ENCODE assay signal across 16 mouse cellular contexts in the genomic region with DNA sequence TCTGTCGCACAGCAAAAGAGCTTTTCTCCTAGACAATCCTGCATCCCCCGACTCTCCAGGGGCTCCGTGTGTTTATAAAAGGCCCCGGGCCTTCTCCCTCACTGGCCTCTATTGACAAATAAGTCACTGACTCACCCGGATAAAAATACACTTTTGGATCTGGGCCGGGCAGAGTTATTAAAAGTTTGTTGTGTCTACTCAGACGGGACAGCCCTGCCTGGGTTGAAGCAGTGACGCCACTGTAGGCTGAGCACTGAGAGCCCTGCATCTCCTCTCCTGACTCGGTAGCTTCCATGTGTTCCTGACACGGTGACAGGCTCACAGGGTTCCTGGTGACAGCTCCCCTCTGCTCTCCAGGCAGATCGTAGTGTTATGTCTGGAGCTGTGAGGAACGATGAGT. TPM values are rescaled to one million over a fixed set of nuclear protein-coding genes. Genes with fewer than 3 reads are reported as not detected.
DNase-seq lines count a peak whose midpoint lies in the region; ATAC-seq and TF ChIP-seq lines count a peak whose summit lies in the region.
"Had no signal": no experiment of that assay in that cellular context is flagged by ENCODE, and none has a peak within 500 bp of the region (broad histone marks: within the 10 kb centered on the region; RNA-seq: fewer than 3 reads in every experiment).

No protein-coding gene starts in this region.

- peaks cover 5% of the 10 kb centered on the region; the same call in 1 of the 2 replicates for H3K27me3 ChIP-seq in heart, embryonic 13.5 days (replicated peaks)
- H3K27me3 ChIP-seq in lung, postnatal 0 days (replicated peaks; ENCODE audit: insufficient read depth, low read length) = no peaks in the 10 kb centered on the region
- H3K27me3 ChIP-seq in limb, embryonic 10.5 days (ENCODE audit: low read depth, poor library complexity, severe bottlenecking) = peaks cover 68% of the 10 kb centered on the region
- H3K27me3 ChIP-seq: embryonic facial prominence, embryonic 12.5 days had no signal

- no peak for ATAC-seq in heart, embryonic 13.5 days (ENCODE audit: extremely low read depth, insufficient number of reproducible peaks, low FRiP score, low TSS enrichment)
- peak; percentile 90 for ATAC-seq in lung, postnatal 0 days
- ATAC-seq: forebrain, embryonic 14.5 days had no signal

- H3K36me3 ChIP-seq in heart, embryonic 13.5 days = no peaks in the 10 kb centered on the region
- no peaks in the 10 kb centered on the region for H3K36me3 ChIP-seq in lung, postnatal 0 days (ENCODE audit: insufficient read depth, low read length)
- H3K36me3 ChIP-seq in limb, embryonic 10.5 days = no peaks in the 10 kb centered on the region
- H3K36me3 ChIP-seq: embryonic facial prominence, embryonic 12.5 days had no signal

- no peak; the same call in 1 of the 2 replicates for TF ChIP-seq EP300 in lung, postnatal 0 days (IDR thresholded peaks at IDR 0.05)

- H3K4me1 ChIP-seq in heart, embryonic 13.5 days = peaks cover 20% of the 10 kb centered on the region
- no peaks in the 10 kb centered on the region for H3K4me1 ChIP-seq in lung, postnatal 0 days (ENCODE audit: insufficient read depth, low read depth, low read length)
- H3K4me1 ChIP-seq in limb, embryonic 10.5 days = peaks cover 26% of the 10 kb centered on the region
- H3K4me1 ChIP-seq: embryonic facial prominence, embryonic 12.5 days had no signal

- peak overlapping the region; percentile 46; the same call in 1 of the 2 replicates for H3K27ac ChIP-seq in gastrocnemius, adult 2 months
- H3K27ac ChIP-seq in heart, embryonic 13.5 days (replicated peaks) = no peak overlapping the region
- no peak overlapping the region for H3K27ac ChIP-seq in lung, postnatal 0 days (ENCODE audit: low read length)
- H3K27ac ChIP-seq in limb, embryonic 10.5 days = no peak overlapping the region
- H3K27ac ChIP-seq: embryonic facial prominence, embryonic 12.5 days; hindbrain, embryonic 14.5 days; liver, embryonic 14.5 days had no signal

- no peak overlapping the region for H3K9ac ChIP-seq in heart, embryonic 13.5 days
- H3K9ac ChIP-seq in lung, postnatal 0 days (replicated peaks; ENCODE audit: low read depth) = no peak overlapping the region
- H3K9ac ChIP-seq: embryonic facial prominence, embryonic 12.5 days; hindbrain, embryonic 14.5 days; liver, embryonic 14.5 days had no signal

- TF ChIP-seq CTCF in gastrocnemius, adult 2 months (IDR thresholded peaks at IDR 0.05) = no peak
- TF ChIP-seq CTCF in lung, postnatal 0 days (IDR thresholded peaks at IDR 0.05) = no peak

- peak; percentile 62 for DNase-seq in gastrocnemius, adult 2 months
- no peak for DNase-seq in gastrocnemius, postnatal 4 days (ENCODE audit: low spot score in 2 of 2)
- DNase-seq in NIH3T3 (ENCODE audit: low read depth) = peak; percentile 92
- DNase-seq in lung, postnatal 0 days (ENCODE audit: low spot score) = peak; percentile 78
- no peak for DNase-seq in frontal cortex, postnatal 36 days (ENCODE audit: low spot score in 2 of 2)
- DNase-seq in layer of hippocampus, adult 9-10 months (ENCODE audit: low spot score) = no peak
- DNase-seq in limb, embryonic 10.5 days (ENCODE audit: low spot score) = no peak
- DNase-seq: cerebellum, adult 8-10 months; midbrain, embryonic 14.5 days; right cerebral cortex, postnatal 25 days had no signal

- intact Hi-C loops in gastrocnemius, adult 2 months (cut with DNase I) = no loop called here

- H3K4me2 ChIP-seq in heart, embryonic 13.5 days = peak overlapping the region; percentile 26
- H3K4me2 ChIP-seq in lung, postnatal 0 days (replicated peaks; ENCODE audit: low read depth, low read length) = no peak overlapping the region
- H3K4me2 ChIP-seq: embryonic facial prominence, embryonic 12.5 days; hindbrain, embryonic 14.5 days had no signal

- 20% methylated on average over 12 of the region's 12 CpGs for WGBS in heart, embryonic 13.5 days
- WGBS in lung, postnatal 0 days = 30% methylated on average over 12 of the region's 12 CpGs
- WGBS in limb, embryonic 10.5 days = 70% methylated on average over 12 of the region's 12 CpGs

- H3K9me3 ChIP-seq in heart, embryonic 13.5 days = no peaks in the 10 kb centered on the region
- no peaks in the 10 kb centered on the region for H3K9me3 ChIP-seq in lung, postnatal 0 days (ENCODE audit: low read length)
- H3K9me3 ChIP-seq in limb, embryonic 10.5 days (replicated peaks) = no peaks in the 10 kb centered on the region
- H3K9me3 ChIP-seq: embryonic facial prominence, embryonic 12.5 days had no signal

- H3K4me3 ChIP-seq in gastrocnemius, adult 2 months = peak overlapping the region; percentile 17; the same call in 1 of the 2 replicates
- H3K4me3 ChIP-seq in heart, embryonic 13.5 days = no peak overlapping the region
- no peak overlapping the region for H3K4me3 ChIP-seq in lung, postnatal 0 days (ENCODE audit: low read depth, low read length)
- H3K4me3 ChIP-seq in limb, embryonic 10.5 days = no peak overlapping the region
- H3K4me3 ChIP-seq: embryonic facial prominence, embryonic 12.5 days had no signal

RNA-seq across cellular contexts. Expression of a gene that starts 24.7 kb away (rescaled TPM):
- not detected for total RNA-seq in gastrocnemius, adult 2 months (2021)
- under 1 TPM; 0.13 to 0.39 TPM for total RNA-seq in gastrocnemius, postnatal 4 days (2021)
- polyA plus RNA-seq in heart, embryonic 13.5 days (2015; fragmentation: Nextera tagmentation; extraction: Ambion mirVana) = 0.52 and 0.64 TPM in 2 replicates
- 0.88 and 1.3 TPM in 2 replicates for polyA plus RNA-seq in lung, postnatal 0 days (2015; fragmentation: Nextera tagmentation; extraction: Ambion mirVana)
- polyA plus RNA-seq in limb, embryonic 10.5 days (2016; fragmentation: Nextera tagmentation; extraction: Ambion mirVana) = 0.13 and 0.15 TPM in 2 replicates
- polyA plus RNA-seq: midbrain, embryonic 14.5 days; neural tube, embryonic 14.5 days had no signal

RNA-seq across cellular contexts. Expression of a gene that starts 36.4 kb away (rescaled TPM):
- total RNA-seq in gastrocnemius, adult 2 months (2021) = under 1 TPM; 0.20 TPM
- 1 to 10 TPM; 1.3 TPM for total RNA-seq in gastrocnemius, postnatal 4 days (2021)
- polyA plus RNA-seq in heart, embryonic 13.5 days (2015; fragmentation: Nextera tagmentation; extraction: Ambion mirVana) = 6.8 and 7.4 TPM in 2 replicates
- 0.47 and 0.58 TPM in 2 replicates for polyA plus RNA-seq in lung, postnatal 0 days (2015; fragmentation: Nextera tagmentation; extraction: Ambion mirVana)
- 2.3 and 3.3 TPM in 2 replicates for polyA plus RNA-seq in limb, embryonic 10.5 days (2016; fragmentation: Nextera tagmentation; extraction: Ambion mirVana)

RNA-seq across cellular contexts. Expression of a gene that starts 44.2 kb away (rescaled TPM):
- total RNA-seq in gastrocnemius, adult 2 months (2021) = 10 to 100 TPM; 16.2 to 17.9 TPM
- 10 to 100 TPM; 18.2 to 19.6 TPM for total RNA-seq in gastrocnemius, postnatal 4 days (2021)
- polyA plus RNA-seq in heart, embryonic 13.5 days (2015; fragmentation: Nextera tagmentation; extraction: Ambion mirVana) = 35.3 and 42.8 TPM in 2 replicates
- polyA plus RNA-seq in lung, postnatal 0 days (2015; fragmentation: Nextera tagmentation; extraction: Ambion mirVana) = 36.1 and 37.7 TPM in 2 replicates
- 58.5 and 67.6 TPM in 2 replicates for polyA plus RNA-seq in limb, embryonic 10.5 days (2016; fragmentation: Nextera tagmentation; extraction: Ambion mirVana)

Comparison
In these comparisons a context has a peak if more than half of its experiments do, and no peak if none do; other contexts are left out.
1. DNase-seq: peak in gastrocnemius, adult 2 months (single experiment), NIH3T3 (single experiment) and lung, postnatal 0 days (single experiment); none in gastrocnemius, postnatal 4 days (0 of 2), frontal cortex, postnatal 36 days (0 of 2), layer of hippocampus, adult 9-10 months (single experiment) and limb, embryonic 10.5 days (single experiment).